In the genomic region with DNA sequence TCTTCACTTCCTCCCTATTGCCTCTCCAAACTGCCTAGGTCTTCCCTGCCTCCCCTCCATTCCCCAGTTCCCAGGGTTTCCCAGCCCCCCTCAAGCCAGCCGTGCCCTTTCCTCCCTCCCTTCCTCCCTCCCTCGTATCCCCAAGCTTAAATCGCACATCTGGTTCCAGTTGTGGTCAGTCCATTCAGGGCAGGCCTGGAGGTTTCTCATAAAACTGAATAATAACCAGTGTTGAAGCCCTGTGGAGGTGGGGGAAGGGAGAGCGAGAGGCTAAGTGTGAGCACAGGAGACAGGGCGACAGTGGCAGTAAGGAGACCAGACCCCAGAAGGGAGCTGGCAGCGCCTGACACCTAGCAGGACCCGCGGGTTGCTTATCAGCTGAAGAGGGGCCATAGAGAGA, we compare ENCODE assay signal across 8 mouse cellular contexts.
A peak's percentile ranks its signal among the peaks of the same experiment; 100 is the strongest.
DNase-seq lines count a peak whose midpoint lies in the region; ATAC-seq and TF ChIP-seq lines count a peak whose summit lies in the region.

No protein-coding gene starts in this region.

- DNase-seq in heart, adult 8-10 months (ENCODE audit: low spot score): no peak
- DNase-seq in testis, postnatal 14 days (ENCODE audit: low spot score): no peak
- peak; percentile 63 for DNase-seq in kidney, postnatal 14 days
- DNase-seq in Muller cell, postnatal 12 days (ENCODE audit: inconsistent ontology term): no peak
- DNase-seq in adrenal gland, postnatal 14 days: no peak

- no peaks in the 10 kb centered on the region for H3K27me3 ChIP-seq in heart, embryonic 12.5 days (replicated peaks)
- H3K27me3 ChIP-seq in testis, adult 2 months (ENCODE audit: control insufficient read depth, insufficient read depth, low read length): no peaks in the 10 kb centered on the region

- H3K4me1 ChIP-seq in heart, embryonic 12.5 days (replicated peaks): peaks cover 89% of the 10 kb centered on the region
- peaks cover 2% of the 10 kb centered on the region for H3K4me1 ChIP-seq in testis, adult 2 months (ENCODE audit: control insufficient read depth, insufficient read depth, low read length)

- no peak overlapping the region for H3K4me3 ChIP-seq in heart, embryonic 12.5 days
- no peak overlapping the region for H3K4me3 ChIP-seq in testis, adult 2 months (ENCODE audit: control insufficient read depth, low read depth, low read length)

- no peaks in the 10 kb centered on the region for H3K9me3 ChIP-seq in heart, embryonic 12.5 days (replicated peaks)

- H3K36me3 ChIP-seq in heart, embryonic 12.5 days: no peaks in the 10 kb centered on the region
- no peaks in the 10 kb centered on the region for H3K36me3 ChIP-seq in testis, adult 2 months (ENCODE audit: control insufficient read depth, insufficient read depth, low read length)

- H3K4me2 ChIP-seq in heart, embryonic 12.5 days: peak overlapping the region; percentile 40

- TF ChIP-seq CTCF in testis, adult 2 months (IDR thresholded peaks at IDR 0.05; ENCODE audit: control insufficient read depth, insufficient read depth, insufficient replicate concordance, low read depth, low read length): no peak

- peak overlapping the region; percentile 89 for H3K27ac ChIP-seq in heart, embryonic 12.5 days (ENCODE audit: poor library complexity, severe bottlenecking)
- H3K27ac ChIP-seq in testis, adult 2 months (ENCODE audit: control insufficient read depth, insufficient read depth, low read depth, low read length): peak overlapping the region; percentile 37

- peak overlapping the region; percentile 46 for H3K9ac ChIP-seq in heart, embryonic 12.5 days

- WGBS in heart, embryonic 12.5 days: 5% methylated on average over 8 of the region's 8 CpGs

- no peak for TF ChIP-seq POLR2A in testis, adult 2 months (IDR thresholded peaks at IDR 0.05; ENCODE audit: control insufficient read depth, low read depth, low read length)

- no peak for ATAC-seq in heart, embryonic 12.5 days (ENCODE audit: insufficient number of reproducible peaks, low FRiP score)
- no peak for ATAC-seq in inflammation-experienced regulatory T-cells, adult 6 months
